Mouse (Mus musculus) ES-Bruce4 (cell line): ENCODE measurements around the gene Setd7.

Experiments
- CTCF ChIP-seq: IDR thresholded peaks from one replicate; pipeline ENCODE4 v1.8.1; 2011; ENCODE audit warnings: low read depth, low read length
- EP300 ChIP-seq: IDR thresholded peaks from 2 replicates; pipeline ENCODE4 v1.6.1; 2011; ENCODE audit warnings: low read depth, low read length; ENCODE audit not compliant: insufficient read depth
- POLR2A ChIP-seq: IDR thresholded peaks from one replicate; pipeline ENCODE4 v1.8.1; 2011; ENCODE audit warnings: low read length; ENCODE audit not compliant: insufficient read depth

DNA sequence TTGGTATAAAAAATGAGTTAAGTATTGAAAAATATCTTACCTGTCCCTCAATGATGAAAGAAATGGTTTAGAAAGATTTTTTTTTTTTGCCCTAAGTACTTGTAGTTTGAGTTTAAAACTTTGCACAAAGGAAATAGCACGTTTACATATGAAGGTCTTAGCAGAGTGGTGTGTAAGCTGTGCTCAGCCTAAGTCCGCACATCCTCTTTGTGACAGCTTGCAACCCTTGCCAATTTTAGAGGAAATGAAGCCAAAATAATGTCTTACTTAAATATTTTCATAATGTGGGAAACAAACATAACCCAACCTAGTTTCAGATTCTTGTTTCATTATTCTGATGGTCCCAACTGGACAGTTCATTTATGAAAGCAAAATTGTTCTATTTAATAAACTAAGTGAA lies 66.2 kb downstream of the Setd7 start:
- no peak for TF ChIP-seq POLR2A
- no peak for TF ChIP-seq CTCF
- no peak for TF ChIP-seq EP300
